ENCODE assay signal across 9 mouse cellular contexts in genomic region chr10:81401521-81402226, GRCm38 (mm10). TPM values are rescaled to one million over a fixed set of nuclear protein-coding genes. Genes with fewer than 3 reads are reported as not detected.
DNase-seq lines count a peak whose midpoint lies in the region; ATAC-seq and TF ChIP-seq lines count a peak whose summit lies in the region.
"Had no signal": no experiment of that assay in that cellular context is flagged by ENCODE, and none has a peak within 500 bp of the region (broad histone marks: within the 10 kb centered on the region; RNA-seq: fewer than 3 reads in every experiment).

No protein-coding gene starts in this region.

- 6% methylated on average over 18 of the region's 18 CpGs for WGBS in heart, embryonic 10.5 days
- 26% methylated on average over 17 of the region's 18 CpGs for WGBS in liver, postnatal 0 days (ENCODE audit: insufficient replicate concordance)
- 4% methylated on average over 18 of the region's 18 CpGs for WGBS in neural tube, embryonic 13.5 days

- H3K79me2 ChIP-seq in CH12.LX (replicated peaks; ENCODE audit: control insufficient read depth, extremely low read depth, insufficient read depth, poor library complexity, severe bottlenecking) = no peaks in the 10 kb centered on the region

- ATAC-seq in liver, postnatal 0 days = peak; percentile 78
- peak; percentile 68 for ATAC-seq in neural tube, embryonic 13.5 days (ENCODE audit: low read depth)

- no peak for TF ChIP-seq POLR2A in CH12.LX (IDR thresholded peaks at IDR 0.05; ENCODE audit: low read depth, low read length)

- in situ Hi-C loops in CH12.LX (cut with MboI; ENCODE audit: low pct_ligation_motif_present, low pct_unique_long_range_greater_than_20kb, low sequenced_read_pairs) = no loop called here

- peaks cover 9 to 19% of the 10 kb centered on the region in 2 experiments for H3K4me1 ChIP-seq in CH12.LX (ENCODE audit: control insufficient read depth in 1 of 2, insufficient read depth in 2 of 2)
- peaks cover 67% of the 10 kb centered on the region for H3K4me1 ChIP-seq in heart, embryonic 10.5 days
- H3K4me1 ChIP-seq in liver, postnatal 0 days (ENCODE audit: insufficient read depth) = peaks cover 14% of the 10 kb centered on the region
- H3K4me1 ChIP-seq in neural tube, embryonic 13.5 days (replicated peaks) = peaks cover 71% of the 10 kb centered on the region

- no peak for TF ChIP-seq RAD21 in CH12.LX (IDR thresholded peaks at IDR 0.05; ENCODE audit: low read depth, low read length)

- no peaks in the 10 kb centered on the region for H3K9me3 ChIP-seq in CH12.LX (replicated peaks; ENCODE audit: low read length)
- H3K9me3 ChIP-seq in heart, embryonic 10.5 days = no peaks in the 10 kb centered on the region
- no peaks in the 10 kb centered on the region for H3K9me3 ChIP-seq in liver, postnatal 0 days (ENCODE audit: low read length)
- no peaks in the 10 kb centered on the region for H3K9me3 ChIP-seq in neural tube, embryonic 13.5 days

- H3K27ac ChIP-seq in CH12.LX (ENCODE audit: insufficient read depth, low read depth) = no peak overlapping the region
- H3K27ac ChIP-seq in heart, embryonic 10.5 days = peak overlapping the region; percentile 91
- H3K27ac ChIP-seq in liver, postnatal 0 days (ENCODE audit: low read depth) = peak overlapping the region; percentile 71
- H3K27ac ChIP-seq in neural tube, embryonic 13.5 days (replicated peaks) = peak overlapping the region; percentile 95

- no peak overlapping the region for H3K4me3 ChIP-seq in CH12.LX (replicated peaks in 1 of 3; ENCODE audit: low read depth in 2 of 3, low read length in 2 of 3, poor library complexity in 1 of 3)
- H3K4me3 ChIP-seq in heart, embryonic 10.5 days = peak overlapping the region; percentile 49
- no peak overlapping the region for H3K4me3 ChIP-seq in liver, postnatal 0 days (ENCODE audit: low read depth, low read length)
- H3K4me3 ChIP-seq in neural tube, embryonic 13.5 days = no peak overlapping the region; the same call in 1 of the 2 replicates

- peaks cover 67 to 76% of the 10 kb centered on the region in 2 experiments for H3K36me3 ChIP-seq in CH12.LX (replicated peaks in 1 of 2; ENCODE audit: control insufficient read depth in 1 of 2, insufficient read depth in 1 of 2, low read length in 1 of 2)
- H3K36me3 ChIP-seq in heart, embryonic 10.5 days = peaks cover 51% of the 10 kb centered on the region
- H3K36me3 ChIP-seq in liver, postnatal 0 days (replicated peaks; ENCODE audit: insufficient read depth, low read length) = peaks cover 34% of the 10 kb centered on the region
- peaks cover 52% of the 10 kb centered on the region for H3K36me3 ChIP-seq in neural tube, embryonic 13.5 days

- TF ChIP-seq EP300 in CH12.LX (IDR thresholded peaks at IDR 0.05; ENCODE audit: low read length) = no peak
- TF ChIP-seq EP300 in liver, postnatal 0 days (IDR thresholded peaks at IDR 0.05; ENCODE audit: low read depth) = no peak

- no peak for DNase-seq in CH12.LX (ENCODE audit: extremely low read depth)
- peak; percentile 97 for DNase-seq in R1 (ENCODE audit: low read depth, low spot score)
- DNase-seq in embryo, embryonic 9.5 days (ENCODE audit: extremely low spot score) = peak; percentile 58
- peak; percentile 94 for DNase-seq in heart, embryonic 10.5 days (ENCODE audit: low spot score)
- DNase-seq in kidney, adult 8-10 months = peak; percentile 67 to 68
- peak; percentile 79 for DNase-seq in liver, postnatal 0 days
- DNase-seq in thymus, postnatal 25 days = no peak

- no peak overlapping the region for H3K4me2 ChIP-seq in CH12.LX (ENCODE audit: insufficient read depth, low read depth, poor library complexity, severe bottlenecking)
- H3K4me2 ChIP-seq in liver, postnatal 0 days (ENCODE audit: low read depth, low read length) = peak overlapping the region; percentile 29; the same call in 1 of the 2 replicates
- peak overlapping the region; percentile 39 for H3K4me2 ChIP-seq in neural tube, embryonic 13.5 days

- dilution Hi-C loops in CH12.LX (cut with MboI; ENCODE audit: extremely low pct_ligation_motif_present, extremely low pct_unique_long_range_greater_than_20kb, low sequenced_read_pairs) = no loop called here

- no peak for TF ChIP-seq CTCF in CH12.LX (conservative IDR thresholded peaks at IDR 0.05 in 1 of 2, IDR thresholded peaks at IDR 0.05 in 1 of 2; ENCODE audit: low read depth in 2 of 2, low read length in 2 of 2)
- TF ChIP-seq CTCF in liver, postnatal 0 days (IDR thresholded peaks at IDR 0.05; ENCODE audit: low read depth) = no peak

- H3K9ac ChIP-seq in CH12.LX (ENCODE audit: insufficient read depth, low read depth) = no peak overlapping the region
- H3K9ac ChIP-seq in liver, postnatal 0 days (replicated peaks) = no peak overlapping the region; the same call in 1 of the 2 replicates
- H3K9ac ChIP-seq in neural tube, embryonic 13.5 days = peak overlapping the region; percentile 55

- H3K27me3 ChIP-seq in CH12.LX (replicated peaks) = no peaks in the 10 kb centered on the region
- H3K27me3 ChIP-seq in heart, embryonic 10.5 days (ENCODE audit: insufficient read depth, poor library complexity, severe bottlenecking) = peaks cover 78% of the 10 kb centered on the region
- H3K27me3 ChIP-seq in liver, postnatal 0 days (ENCODE audit: insufficient read depth, low read length) = no peaks in the 10 kb centered on the region
- H3K27me3 ChIP-seq in neural tube, embryonic 13.5 days = peaks cover 7% of the 10 kb centered on the region

TF ChIP-seq in CH12.LX, 34 proteins besides CTCF, POLR2A, EP300 and RAD21:
- peak; percentile 63; the same call in 1 of the 2 replicates for TF ChIP-seq MAFK (IDR thresholded peaks at IDR 0.05; ENCODE audit: insufficient replicate concordance, low read length)
- no peak for TF ChIP-seq KAT2A (IDR thresholded peaks at IDR 0.05; ENCODE audit: insufficient replicate concordance, low read length)
- no peak for TF ChIP-seq SMC3 (IDR thresholded peaks at IDR 0.05; ENCODE audit: low read depth, low read length)
- TF ChIP-seq TCF12 (IDR thresholded peaks at IDR 0.05; ENCODE audit: low read depth, low read length) = no peak
- TF ChIP-seq JUND (conservative IDR thresholded peaks at IDR 0.05; ENCODE audit: low read depth, low read length) = no peak
- no peak for TF ChIP-seq RCOR1 (conservative IDR thresholded peaks at IDR 0.05; ENCODE audit: low read depth, low read length)

RNA-seq across cellular contexts. Expression of gene Smim24, which starts 8.8 kb away (rescaled TPM):
- 0.13 and 0.34 TPM in 2 replicates for total RNA-seq in CH12.LX (2012; rRNA removed)
- not detected in 2 replicates for total RNA-seq in CH12.LX (2014; rRNA removed)
- 0.64 TPM in 1 of 2 replicates, not detected in the other for polyA plus RNA-seq in CH12.LX (2012; ENCODE audit: insufficient read length, low read depth)
- polyA plus RNA-seq in heart, embryonic 10.5 days (2016; fragmentation: Nextera tagmentation; extraction: Ambion mirVana) = 3.4 and 4.0 TPM in 2 replicates
- polyA plus RNA-seq in liver, postnatal 0 days (2015; fragmentation: Nextera tagmentation; extraction: Ambion mirVana) = 1.7 and 2.0 TPM in 2 replicates
- polyA plus RNA-seq in neural tube, embryonic 13.5 days (2015; fragmentation: Nextera tagmentation; extraction: Ambion mirVana) = 1.8 and 3.1 TPM in 2 replicates

RNA-seq across cellular contexts. Expression of gene Gm48552, which starts 12.9 kb away (rescaled TPM):
- total RNA-seq in CH12.LX (2012; rRNA removed) = 0.29 and 1.1 TPM in 2 replicates
- 0.65 and 0.98 TPM in 2 replicates for total RNA-seq in CH12.LX (2014; rRNA removed)
- 0.46 and 1.2 TPM in 2 replicates for polyA plus RNA-seq in CH12.LX (2012; ENCODE audit: insufficient read length, low read depth)
- 1.1 and 1.7 TPM in 2 replicates for polyA plus RNA-seq in heart, embryonic 10.5 days (2016; fragmentation: Nextera tagmentation; extraction: Ambion mirVana)
- polyA plus RNA-seq in liver, postnatal 0 days (2015; fragmentation: Nextera tagmentation; extraction: Ambion mirVana) = not detected in 2 replicates
- 1.3 and 2.5 TPM in 2 replicates for polyA plus RNA-seq in neural tube, embryonic 13.5 days (2015; fragmentation: Nextera tagmentation; extraction: Ambion mirVana)
- total RNA-seq: hematopoietic stem cell, adult 5-6 weeks had no signal

RNA-seq across cellular contexts. Expression of gene Gm48551, which starts 17.4 kb away (rescaled TPM):
- total RNA-seq in CH12.LX (2012; rRNA removed) (1.2 and 1.5 TPM in 2 replicates), CH12.LX (2014; rRNA removed) (0.96 and 1.0 TPM in 2 replicates)
- 3.2 and 3.4 TPM in 2 replicates for polyA plus RNA-seq in CH12.LX (2012; ENCODE audit: insufficient read length, low read depth)
- polyA plus RNA-seq in heart, embryonic 10.5 days (2016; fragmentation: Nextera tagmentation; extraction: Ambion mirVana) = 2.2 and 3.1 TPM in 2 replicates
- polyA plus RNA-seq in liver, postnatal 0 days (2015; fragmentation: Nextera tagmentation; extraction: Ambion mirVana) = 0.40 and 0.70 TPM in 2 replicates
- 5.2 and 8.2 TPM in 2 replicates for polyA plus RNA-seq in neural tube, embryonic 13.5 days (2015; fragmentation: Nextera tagmentation; extraction: Ambion mirVana)

RNA-seq across cellular contexts. Expression of gene Dohh, which starts 17.4 kb away (rescaled TPM):
- 131 and 143 TPM in 2 replicates for total RNA-seq in CH12.LX (2012; rRNA removed)
- 81.7 and 83.0 TPM in 2 replicates for total RNA-seq in CH12.LX (2014; rRNA removed)
- 78.2 and 93.5 TPM in 2 replicates for polyA plus RNA-seq in CH12.LX (2012; ENCODE audit: insufficient read length, low read depth)
- polyA plus RNA-seq in heart, embryonic 10.5 days (2016; fragmentation: Nextera tagmentation; extraction: Ambion mirVana) = 100 and 105 TPM in 2 replicates
- polyA plus RNA-seq in liver, postnatal 0 days (2015; fragmentation: Nextera tagmentation; extraction: Ambion mirVana) = 39.3 and 42.1 TPM in 2 replicates
- 72.2 and 75.2 TPM in 2 replicates for polyA plus RNA-seq in neural tube, embryonic 13.5 days (2015; fragmentation: Nextera tagmentation; extraction: Ambion mirVana)

RNA-seq across cellular contexts. Expression of gene Fzr1, which starts 23.4 kb away (rescaled TPM):
- total RNA-seq in CH12.LX (2012; rRNA removed) = 38.8 and 44.5 TPM in 2 replicates
- total RNA-seq in CH12.LX (2014; rRNA removed) = 29.5 and 33.1 TPM in 2 replicates
- 67.7 and 75.4 TPM in 2 replicates for polyA plus RNA-seq in CH12.LX (2012; ENCODE audit: insufficient read length, low read depth)
- polyA plus RNA-seq in heart, embryonic 10.5 days (2016; fragmentation: Nextera tagmentation; extraction: Ambion mirVana) = 105 and 117 TPM in 2 replicates
- 69.7 and 74.6 TPM in 2 replicates for polyA plus RNA-seq in liver, postnatal 0 days (2015; fragmentation: Nextera tagmentation; extraction: Ambion mirVana)
- 105 and 112 TPM in 2 replicates for polyA plus RNA-seq in neural tube, embryonic 13.5 days (2015; fragmentation: Nextera tagmentation; extraction: Ambion mirVana)

Comparison
In these comparisons a context has a peak if more than half of its experiments do, and no peak if none do; other contexts are left out.
1. DNase-seq: peak in R1 (single experiment), embryo, embryonic 9.5 days (single experiment), heart, embryonic 10.5 days (single experiment), kidney, adult 8-10 months (2 of 2) and liver, postnatal 0 days (single experiment); none in CH12.LX (single experiment) and thymus, postnatal 25 days (single experiment).